Mouse (Mus musculus): ENCODE measurements around the gene H60b. TPM values are rescaled to one million over a fixed set of nuclear protein-coding genes. Genes with fewer than 3 reads are reported as not detected.
A peak's percentile ranks its signal among the peaks of the same experiment; 100 is the strongest.
"Not testable (repeated sequence)": the region's sequence is repeated elsewhere in the genome, so short reads cannot be mapped to it uniquely, and the experiment has no call there.

The H60b gene
- polyA plus RNA-seq, 1 experiment from 2014 or later = 0.88 TPM

DNA sequence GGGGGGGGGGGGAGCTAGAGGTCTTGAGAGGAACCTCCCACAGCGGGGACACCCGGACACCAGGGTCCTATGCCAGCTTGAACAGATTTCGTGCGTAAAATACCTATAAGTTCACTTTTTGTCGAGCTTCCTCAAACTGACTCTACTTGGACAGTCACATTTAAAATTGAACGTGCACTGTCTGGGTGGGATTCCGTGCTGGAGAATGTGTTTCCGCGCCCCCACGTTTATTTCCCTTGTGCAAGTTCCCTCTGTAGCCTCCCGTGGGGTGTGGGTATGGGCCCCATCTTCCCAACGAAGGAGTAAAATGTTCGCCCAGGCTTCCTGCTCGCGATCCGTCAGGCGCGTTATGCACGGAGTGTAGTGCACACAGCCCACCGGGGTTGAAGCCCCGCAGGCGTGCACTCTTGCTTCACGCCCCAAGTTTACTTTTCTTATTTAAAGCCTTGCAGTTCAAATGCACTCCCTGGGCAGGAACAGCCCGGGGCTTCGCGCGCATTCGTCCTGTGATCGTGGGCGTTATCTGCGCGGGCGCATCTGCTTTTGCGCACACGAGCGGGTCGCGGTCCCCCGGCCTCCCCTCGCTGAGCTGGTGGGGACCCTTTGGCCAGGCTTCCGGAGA lies 115.4 kb downstream of the H60b start:
- peak; percentile 17; the same call in 1 of the 2 replicates for ATAC-seq (replicated peaks; ENCODE audit: low FRiP score, low read depth)

DNA sequence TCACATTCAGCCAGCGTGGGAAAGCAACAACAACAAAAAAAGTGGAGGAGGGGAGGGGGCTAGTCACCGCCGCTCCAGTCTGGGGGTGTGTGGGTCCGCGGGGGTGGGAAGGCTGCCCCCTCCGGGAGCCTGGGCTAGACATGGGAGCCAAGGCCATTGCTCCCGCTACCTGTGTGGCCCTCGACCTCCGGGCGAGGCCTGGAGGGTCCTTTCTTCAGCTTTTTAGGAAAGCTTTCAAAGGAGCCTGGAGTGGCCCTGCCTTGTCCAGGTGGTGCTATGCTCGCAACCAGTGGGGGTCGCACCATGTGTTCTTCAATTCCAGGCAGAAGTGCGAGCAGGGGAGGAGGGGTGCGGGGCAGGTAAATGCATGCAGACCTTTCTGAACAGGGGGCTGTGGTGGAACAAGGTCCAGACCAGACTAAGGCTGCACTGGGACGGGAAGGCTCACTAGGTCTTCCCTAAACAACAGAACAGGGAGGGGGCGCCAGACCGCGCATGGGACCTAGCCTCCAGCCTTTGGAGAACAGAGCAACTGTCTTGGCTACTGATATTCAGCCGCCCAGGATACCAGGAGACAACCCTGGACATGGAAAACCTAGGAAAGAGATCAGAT lies 116.2 kb downstream of the H60b start:
- peak overlapping the region; percentile 92 for H3K4me2 ChIP-seq (ENCODE audit: low read length)
- no peak overlapping the region for H3K27ac ChIP-seq
- WGBS = 10% methylated on average over 19 of the region's 19 CpGs
- H3K4me1 ChIP-seq (replicated peaks; ENCODE audit: insufficient read depth, low read length) = no peaks in the 10 kb centered on the region
- DNase-seq (ENCODE audit: low spot score) = no peak
- H3K36me3 ChIP-seq (ENCODE audit: insufficient read depth, low read length) = no peaks in the 10 kb centered on the region
- H3K9me3 ChIP-seq (replicated peaks; ENCODE audit: low read length) = no peaks in the 10 kb centered on the region
- H3K27me3 ChIP-seq (ENCODE audit: insufficient read depth, low read length) = no peaks in the 10 kb centered on the region
- TF ChIP-seq CTCF (IDR thresholded peaks at IDR 0.05; ENCODE audit: low read depth) = no peak; the same call in 1 of the 2 replicates
- ATAC-seq (replicated peaks; ENCODE audit: low FRiP score, low read depth) = peak; percentile 36
- H3K9ac ChIP-seq (ENCODE audit: low read depth, low read length) = no peak overlapping the region
- peak overlapping the region; percentile 46; the same call in 1 of the 2 replicates for H3K4me3 ChIP-seq (replicated peaks; ENCODE audit: low read depth, low read length)

More for the DNA sequence above, 115.4 kb downstream of the H60b start:
- Histone ChIP-seq H3K27me3 (ENCODE audit: insufficient read depth, low read length) (no peaks in the 10 kb centered on the region), H3K36me3 (ENCODE audit: insufficient read depth, low read length) (no peaks in the 10 kb centered on the region), H3K4me3 (replicated peaks; ENCODE audit: low read depth, low read length) (peak overlapping the region; percentile 46), H3K27ac (no peak overlapping the region), H3K4me2 (ENCODE audit: low read length) (peak overlapping the region; percentile 92), H3K4me1 (replicated peaks; ENCODE audit: insufficient read depth, low read length) (no peaks in the 10 kb centered on the region), H3K9ac (ENCODE audit: low read depth, low read length) (0 out of 2 replicates have a peak overlapping the region, but pooled peaks have one; percentile 23), H3K9me3 (replicated peaks; ENCODE audit: low read length) (no peaks in the 10 kb centered on the region)
- no peak for DNase-seq (ENCODE audit: low spot score)
- under 1% methylated on average over 41 of the region's 41 CpGs for WGBS
- TF ChIP-seq CTCF (IDR thresholded peaks at IDR 0.05; ENCODE audit: low read depth) = no peak

DNA sequence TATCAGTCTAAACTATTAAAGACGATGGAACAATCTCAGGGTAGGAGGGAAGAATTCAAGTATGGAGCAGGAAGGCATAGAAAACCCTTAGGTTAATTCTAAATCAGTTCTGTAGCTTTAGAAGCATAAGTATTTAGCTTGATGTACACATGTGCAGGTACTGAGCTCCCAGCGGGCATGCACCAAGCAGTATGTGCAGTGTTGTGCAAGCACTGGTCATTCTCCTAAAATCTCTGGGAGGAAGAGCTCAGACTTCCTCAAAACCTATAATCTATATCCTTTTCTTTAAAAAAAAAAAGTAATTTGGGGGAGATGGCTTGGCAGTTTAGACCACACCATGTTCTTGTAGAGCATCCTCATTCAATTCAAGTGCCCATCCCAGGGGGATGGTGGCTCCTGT lies 120.1 kb downstream of the H60b start:
- H3K4me3 ChIP-seq (replicated peaks; ENCODE audit: low read depth, low read length); ATAC-seq (replicated peaks; ENCODE audit: low FRiP score, low read depth); DNase-seq (ENCODE audit: low spot score); H3K36me3 ChIP-seq (ENCODE audit: insufficient read depth, low read length); H3K9ac ChIP-seq (ENCODE audit: low read depth, low read length); H3K4me1 ChIP-seq (replicated peaks; ENCODE audit: insufficient read depth, low read length); H3K9me3 ChIP-seq (replicated peaks; ENCODE audit: low read length); H3K27me3 ChIP-seq (ENCODE audit: insufficient read depth, low read length); H3K4me2 ChIP-seq (ENCODE audit: low read length); H3K27ac ChIP-seq: not testable (repeated sequence)
- WGBS = 97% methylated on average over 2 of the region's 2 CpGs

DNA sequence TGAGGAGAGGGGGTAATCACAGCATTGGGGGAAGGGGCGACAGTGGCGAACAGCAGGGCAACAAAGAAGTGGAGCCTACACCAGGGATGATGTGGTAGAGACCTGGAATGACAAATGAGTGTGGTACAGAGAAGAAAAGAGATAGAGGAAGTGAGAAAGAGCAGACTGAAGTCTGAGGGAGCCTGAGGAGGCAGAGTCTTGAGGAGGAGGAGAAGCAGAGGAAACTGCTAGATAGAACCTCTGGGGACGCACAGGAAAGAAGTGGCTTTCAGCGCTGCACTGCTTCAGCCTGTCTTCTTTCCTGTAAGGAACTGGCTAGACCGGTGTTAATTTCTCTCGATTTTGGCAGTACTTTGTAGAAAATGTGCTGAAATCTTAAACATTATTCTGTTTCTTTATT lies 124.4 kb downstream of the H60b start:
- no peak for TF ChIP-seq CTCF (IDR thresholded peaks at IDR 0.05; ENCODE audit: low read depth)
- Histone ChIP-seq H3K27me3 (ENCODE audit: insufficient read depth, low read length) (no peaks in the 10 kb centered on the region), H3K27ac (no peak overlapping the region), H3K4me2 (ENCODE audit: low read length) (no peak overlapping the region), H3K9me3 (replicated peaks; ENCODE audit: low read length) (no peaks in the 10 kb centered on the region), H3K4me1 (replicated peaks; ENCODE audit: insufficient read depth, low read length) (no peaks in the 10 kb centered on the region), H3K9ac (ENCODE audit: low read depth, low read length) (no peak overlapping the region), H3K4me3 (replicated peaks; ENCODE audit: low read depth, low read length) (no peak overlapping the region), H3K36me3 (ENCODE audit: insufficient read depth, low read length) (no peaks in the 10 kb centered on the region)
- WGBS = 46% methylated on average over 6 of the region's 6 CpGs
- ATAC-seq (replicated peaks; ENCODE audit: low FRiP score, low read depth) (no peak), DNase-seq (ENCODE audit: low spot score) (no peak)

DNA sequence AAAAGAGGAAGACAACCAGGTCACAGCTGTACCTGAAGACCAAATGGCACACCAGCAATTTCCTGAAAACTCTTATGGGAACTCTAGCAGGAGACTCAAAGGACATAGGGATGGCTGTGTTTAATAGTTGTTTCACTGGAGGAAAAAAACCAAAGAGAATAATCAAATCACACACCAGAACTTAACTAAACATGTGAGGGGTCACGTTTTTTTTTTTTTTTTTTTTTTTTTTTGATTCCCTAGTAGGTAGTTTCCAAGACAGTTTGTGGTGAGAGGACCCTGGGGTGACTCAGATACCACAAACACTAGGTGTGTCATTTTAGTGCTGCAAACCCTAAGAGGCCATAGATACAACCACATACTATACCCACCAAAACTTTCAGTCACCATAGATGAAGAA lies 137.3 kb downstream of the H60b start:
- H3K9me3 ChIP-seq (replicated peaks; ENCODE audit: low read length) = no peaks in the 10 kb centered on the region
- H3K36me3 ChIP-seq (ENCODE audit: insufficient read depth, low read length) = no peaks in the 10 kb centered on the region
- no peak overlapping the region for H3K4me2 ChIP-seq (ENCODE audit: low read length)
- ATAC-seq (replicated peaks; ENCODE audit: low FRiP score, low read depth) (no peak), DNase-seq (ENCODE audit: low spot score) (no peak)
- 22% methylated on average over 1 of the region's 1 CpGs for WGBS
- no peak overlapping the region for H3K9ac ChIP-seq (ENCODE audit: low read depth, low read length)
- no peak overlapping the region for H3K27ac ChIP-seq
- no peaks in the 10 kb centered on the region for H3K27me3 ChIP-seq (ENCODE audit: insufficient read depth, low read length)
- no peak for TF ChIP-seq CTCF (IDR thresholded peaks at IDR 0.05; ENCODE audit: low read depth)
- H3K4me1 ChIP-seq (replicated peaks; ENCODE audit: insufficient read depth, low read length) = no peaks in the 10 kb centered on the region
- no peak overlapping the region for H3K4me3 ChIP-seq (replicated peaks; ENCODE audit: low read depth, low read length)

DNA sequence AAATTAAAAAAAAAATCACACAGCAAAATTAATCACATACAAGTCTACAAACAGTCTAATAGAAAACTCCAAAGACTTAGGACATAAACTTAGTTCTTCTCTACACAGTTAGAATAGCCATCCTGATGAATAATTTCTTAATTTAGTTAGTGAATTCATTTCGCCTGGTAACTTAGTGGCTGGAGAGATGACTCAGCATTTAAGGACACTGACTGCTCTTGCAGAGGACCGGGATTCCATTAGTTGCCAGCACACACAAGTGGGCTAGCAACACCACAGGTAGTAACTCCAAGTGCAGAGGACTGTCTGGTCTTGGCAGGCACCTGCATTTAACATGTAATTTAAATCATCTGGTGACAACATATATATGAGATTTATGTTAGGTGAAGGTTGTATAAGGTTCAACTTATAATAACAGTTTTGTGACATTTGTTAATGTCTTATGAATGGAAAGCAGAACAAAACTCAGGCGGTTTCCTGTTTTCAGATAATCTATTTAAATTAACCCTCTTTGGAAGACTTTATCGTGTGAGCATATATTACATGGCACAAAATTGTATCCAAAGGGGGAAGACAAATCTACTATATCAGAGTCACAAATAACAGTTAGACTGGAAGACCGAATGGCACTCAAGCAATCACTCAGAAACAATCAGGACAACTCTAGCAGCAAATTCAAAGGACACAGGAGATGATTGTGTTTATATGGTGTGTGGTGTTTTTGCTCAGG lies 138.8 kb downstream of the H60b start:
- Histone ChIP-seq H3K9ac (ENCODE audit: low read depth, low read length) (no peak overlapping the region), H3K4me2 (ENCODE audit: low read length) (no peak overlapping the region), H3K27me3 (ENCODE audit: insufficient read depth, low read length) (no peaks in the 10 kb centered on the region), H3K27ac (no peak overlapping the region), H3K36me3 (ENCODE audit: insufficient read depth, low read length) (no peaks in the 10 kb centered on the region), H3K9me3 (replicated peaks; ENCODE audit: low read length) (no peaks in the 10 kb centered on the region), H3K4me3 (replicated peaks; ENCODE audit: low read depth, low read length) (no peak overlapping the region), H3K4me1 (replicated peaks; ENCODE audit: insufficient read depth, low read length) (no peaks in the 10 kb centered on the region)
- ATAC-seq (replicated peaks; ENCODE audit: low FRiP score, low read depth) = no peak
- TF ChIP-seq CTCF (IDR thresholded peaks at IDR 0.05; ENCODE audit: low read depth) = no peak
- 69% methylated on average over 5 of the region's 5 CpGs for WGBS
- DNase-seq (ENCODE audit: low spot score) = no peak

Measured in kidney, postnatal 0 days (tissue).